In the genomic region with DNA sequence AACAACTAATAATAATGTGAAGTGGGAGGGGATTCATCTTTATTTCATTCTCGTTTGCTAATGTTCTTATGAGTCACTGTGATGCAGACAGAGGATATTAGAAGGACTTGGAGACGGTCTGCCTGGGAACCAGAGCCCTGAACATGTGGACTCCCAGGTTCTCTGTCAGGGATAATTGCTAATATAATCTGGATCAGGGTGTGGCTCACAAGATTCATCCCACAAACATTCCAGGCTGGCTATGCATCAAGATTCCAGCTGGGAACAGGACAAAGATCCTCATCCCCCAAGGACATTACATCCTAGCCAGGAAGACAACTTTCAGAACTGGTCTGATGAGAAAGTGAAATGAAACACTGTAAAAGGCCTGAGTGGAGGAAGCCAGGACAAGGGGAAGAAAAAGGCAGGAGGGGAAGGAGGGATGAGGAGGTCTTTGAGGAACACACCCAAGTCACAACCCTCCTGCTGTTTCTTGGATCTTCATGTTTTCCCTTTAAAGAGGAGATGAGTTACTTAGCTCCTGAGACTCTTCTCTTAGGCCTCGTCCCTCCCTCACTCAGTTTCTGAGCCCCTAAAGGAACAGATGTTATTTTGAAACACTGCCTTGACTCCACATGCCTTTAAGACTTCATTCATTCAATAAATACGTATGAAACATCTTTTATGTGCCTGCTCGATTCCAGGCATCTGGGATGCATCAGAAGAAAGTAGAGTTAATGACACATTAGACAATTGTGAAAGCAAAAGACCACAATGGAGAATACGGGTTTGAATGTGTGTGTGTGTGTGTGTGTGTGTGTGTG, we compare ENCODE assay signal across 17 mouse cellular contexts.
DNase-seq lines count a peak whose midpoint lies in the region; TF ChIP-seq lines count a peak whose summit lies in the region.
"Had no signal": no experiment of that assay in that cellular context is flagged by ENCODE, and none has a peak within 500 bp of the region (broad histone marks: within the 10 kb centered on the region; RNA-seq: fewer than 3 reads in every experiment).

No protein-coding gene starts in this region.

- 80% methylated on average over 6 of the region's 6 CpGs for WGBS in kidney, adult 2 months

- intact Hi-C loops in gastrocnemius, postnatal 14 days (cut with DNase I; ENCODE audit: low total_unique reads), result no loop called here

- DNase-seq in gastrocnemius, adult 18-20 months (ENCODE audit: low spot score), result peak; percentile 55
- no peak for DNase-seq in gastrocnemius, postnatal 10 days
- peak; percentile 20 for DNase-seq in urinary bladder, postnatal 14 days (ENCODE audit: low spot score)
- no peak for DNase-seq in urinary bladder, adult 2 months (ENCODE audit: low spot score)
- DNase-seq in gastrocnemius, postnatal 14 days, result peak; percentile 27
- no peak for DNase-seq in frontal cortex, postnatal 25 days (ENCODE audit: low spot score in 2 of 2)
- DNase-seq in frontal cortex, postnatal 36 days (ENCODE audit: low spot score in 2 of 2), result no peak
- DNase-seq in kidney, adult 2 months, result no peak
- DNase-seq: cerebellum, adult 9-10 months; kidney, adult 8-10 months; kidney, postnatal 36 days; lung, adult 2 months; lung, postnatal 4 days; thymus, postnatal 25 days had no signal

- no peak overlapping the region for H3K27ac ChIP-seq in kidney, adult 2 months (ENCODE audit: insufficient read depth, low read depth, low read length)
- H3K27ac ChIP-seq: hindbrain, embryonic 10.5 days; midbrain, embryonic 10.5 days had no signal

- H3K36me3 ChIP-seq in kidney, adult 2 months (ENCODE audit: control insufficient read depth, insufficient read depth, low read length), result no peaks in the 10 kb centered on the region
- H3K36me3 ChIP-seq: hindbrain, embryonic 10.5 days; midbrain, embryonic 10.5 days had no signal

- TF ChIP-seq POLR2A in kidney, adult 2 months (IDR thresholded peaks at IDR 0.05; ENCODE audit: low read depth, low read length), result no peak

- TF ChIP-seq CTCF in kidney, adult 2 months (conservative IDR thresholded peaks at IDR 0.05; ENCODE audit: insufficient read depth, insufficient read length, low read depth, low read length), result no peak

- H3K27me3 ChIP-seq in kidney, adult 2 months (replicated peaks; ENCODE audit: control insufficient read depth, insufficient read depth, low read length), result no peaks in the 10 kb centered on the region
- H3K27me3 ChIP-seq: Patski had no signal

- H3K4me3 ChIP-seq in kidney, adult 2 months (ENCODE audit: insufficient read depth, low read depth, low read length), result no peak overlapping the region
- H3K4me3 ChIP-seq: hindbrain, embryonic 10.5 days; midbrain, embryonic 10.5 days had no signal

- H3K4me1 ChIP-seq in kidney, adult 2 months (ENCODE audit: control insufficient read depth, insufficient read depth, low read length), result no peaks in the 10 kb centered on the region

Comparison
In these comparisons a context has a peak if more than half of its experiments do, and no peak if none do; other contexts are left out.
1. DNase-seq: peak in gastrocnemius, adult 18-20 months (single experiment), urinary bladder, postnatal 14 days (single experiment) and gastrocnemius, postnatal 14 days (single experiment); none in gastrocnemius, postnatal 10 days (single experiment), urinary bladder, adult 2 months (single experiment), frontal cortex, postnatal 25 days (0 of 2), frontal cortex, postnatal 36 days (0 of 2) and kidney, adult 2 months (single experiment).